ENCODE assay signal across 16 mouse cellular contexts in genomic region chr6:72186809-72187208, GRCm38 (mm10). TPM values are rescaled to one million over a fixed set of nuclear protein-coding genes. Genes with fewer than 3 reads are reported as not detected.
"Had no signal": no experiment of that assay in that cellular context is flagged by ENCODE, and none has a peak within 500 bp of the region (broad histone marks: within the 10 kb centered on the region; RNA-seq: fewer than 3 reads in every experiment).

No protein-coding gene starts in this region.

- H3K4me3 ChIP-seq: layer of hippocampus, adult 2 months; left cerebral cortex, adult 2 months; liver, embryonic 13.5 days had no signal

- H3K27ac ChIP-seq: kidney, postnatal 0 days; layer of hippocampus, adult 2 months; left cerebral cortex, adult 2 months; liver, embryonic 13.5 days had no signal

- DNase-seq: kidney, adult 2 months; kidney, postnatal 25 days; layer of hippocampus, adult 9-11 months; layer of hippocampus, postnatal 36 days; liver, embryonic 13.5 days; lung, adult 2 months; lung, postnatal 14 days; lung, postnatal 4 days; midbrain, embryonic 14.5 days; thymus, postnatal 25 days had no signal

- H3K36me3 ChIP-seq: liver, embryonic 13.5 days had no signal

- H3K9ac ChIP-seq: liver, embryonic 13.5 days had no signal

- H3K9me3 ChIP-seq: liver, embryonic 13.5 days had no signal

- H3K4me1 ChIP-seq: liver, embryonic 13.5 days had no signal

- H3K4me2 ChIP-seq: liver, embryonic 13.5 days; midbrain, embryonic 11.5 days had no signal

RNA-seq across cellular contexts. Expression of gene Atoh8, which starts 48.6 kb away (rescaled TPM):
- total RNA-seq: megakaryocyte progenitor cell, adult 5-6 weeks; megakaryocyte-erythroid progenitor cell, adult 5-6 weeks had no signal
